Mouse (Mus musculus) embryonic stem cell, embryonic (primary cell): Measurements from ENCODE around the gene Arl6ip5.
"Not testable (repeated sequence)": the region's sequence is repeated elsewhere in the genome, so short reads cannot be mapped to it uniquely, and the experiment has no call there.

Experiments
- CTCF ChIA-PET, 4 experiments: fragments of 300-600 bp in 2 of 4; fragments of 350-600 bp in 2 of 4; sonication (Branson Sonifier 250); formaldehyde crosslinking; loops; one replicate each; lab custom pipeline; 2022; ENCODE audit warnings: inconsistent platforms in 2 of 4; lab: Charles Lee
- POLR2A ChIA-PET, 4 experiments: fragments of 300-600 bp in 2 of 4; fragments of 350-600 bp in 2 of 4; sonication (Branson Sonifier 250); formaldehyde crosslinking; loops; one replicate each; lab custom pipeline; 2022; ENCODE audit warnings: antibody characterized with exemption in 4 of 4, inconsistent platforms in 1 of 4; lab: Charles Lee

Gene Arl6ip5

DNA sequence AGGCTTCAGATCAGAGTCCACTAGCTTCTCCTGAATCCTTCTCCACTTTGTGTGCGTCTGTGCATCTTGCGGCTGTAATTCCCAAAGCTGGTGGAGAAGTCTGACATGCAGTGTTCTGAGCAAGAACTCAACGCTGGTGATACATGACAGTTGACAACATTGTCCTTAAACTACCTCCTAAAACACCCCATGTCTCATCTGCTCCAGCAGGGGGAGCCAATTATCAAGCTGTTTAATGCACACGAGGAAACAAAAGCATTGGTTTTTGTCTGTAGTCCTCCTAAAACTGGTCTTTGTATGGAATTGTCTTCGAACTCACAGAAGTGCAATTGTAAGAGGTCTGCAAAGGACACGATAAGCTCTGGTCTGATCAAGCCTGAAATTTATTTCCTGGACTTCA, 40.5 kb downstream of the Arl6ip5 start:
- ChIA-PET POLR2A (interaction anchor here in 2 of 4 experiments (0.7 to 1.6 kb wide), 7 partner anchors 36 to 808 kb away, joined by 3 to 5 read pairs (median 3); partner anchors contain the start of gene Uba3 (in 2 of the 2)), CTCF (interaction anchor here (0.6 to 4.2 kb wide), 19 partner anchors 9 to 490 kb away, joined by 3 to 42 read pairs (median 5); no protein-coding TSS in a partner anchor)

- POLR2A ChIA-PET: interaction anchor here in 2 of 4 experiments (0.6 to 1.6 kb wide), 3 partner anchors 26 to 144 kb away, joined by 3 to 6 read pairs (median 4); partner anchors contain the start of gene Uba3 (in 1 of the 2)
- CTCF ChIA-PET: interaction anchor here (0.6 to 4.2 kb wide), 16 partner anchors 13 to 1070 kb away, joined by 3 to 42 read pairs (median 4); no protein-coding TSS in a partner anchor
Observed at GRCm38 (mm10) chr6:97252086-97252485, 41.6 kb downstream of the Arl6ip5 start.

GRCm38 (mm10) chr6:97252711-97253221, 42.3 kb downstream of the Arl6ip5 start, which contains the start of gene Lmod3:
TSS of gene Lmod3 (minus strand) at chr6:97252759.
- ChIA-PET CTCF (interaction anchor here in 3 of 4 experiments (0.6 to 4.2 kb wide), 10 partner anchors 13 to 529 kb away, joined by 3 to 42 read pairs (median 4); no protein-coding TSS in a partner anchor), POLR2A (interaction anchor here in 2 of 4 experiments (0.6 to 1.6 kb wide), 6 partner anchors 10 to 144 kb away, joined by 3 to 6 read pairs (median 4); partner anchors contain the start of gene Uba3 (in 2 of the 2))

- CTCF ChIA-PET: interaction anchor here in 1 of 4 experiments (2.1 kb wide), 1 partner anchor 20 kb away, joined by 6 read pairs; no protein-coding TSS in a partner anchor
- POLR2A ChIA-PET: no interaction called here
Observed at GRCm38 (mm10) chr6:97258489-97258888, 48.0 kb downstream of the Arl6ip5 start.

DNA sequence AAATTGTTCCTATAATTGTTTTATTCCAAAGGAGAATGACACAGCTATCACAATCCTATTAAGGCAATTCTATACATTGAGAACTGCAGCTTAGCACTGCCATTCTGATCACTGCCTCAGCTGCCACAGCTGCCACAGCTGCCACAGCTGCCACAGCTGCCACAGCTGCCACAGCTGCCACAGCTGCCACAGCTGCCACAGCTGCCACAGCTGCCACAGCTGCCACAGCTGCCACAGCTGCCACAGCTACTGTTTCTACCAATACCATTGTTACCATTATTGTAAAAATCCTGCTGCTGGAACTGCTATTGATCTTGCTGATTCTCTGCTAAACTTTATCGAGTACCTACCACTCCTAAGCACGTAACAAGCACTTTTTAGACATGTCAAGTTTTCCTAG, 49.4 kb downstream of the Arl6ip5 start:
- CTCF ChIA-PET: interaction anchor here in 3 of 4 experiments (1.0 to 2.1 kb wide), 5 partner anchors 9 to 157 kb away, joined by 3 to 6 read pairs (median 4); no protein-coding TSS in a partner anchor
- POLR2A ChIA-PET: not testable (repeated sequence)

GRCm38 (mm10) chr6:97262229-97262628, 51.7 kb downstream of the Arl6ip5 start:
- CTCF ChIA-PET: no interaction called here
- POLR2A ChIA-PET: interaction anchor here in 2 of 4 experiments (0.6 to 0.7 kb wide), 2 partner anchors 44 to 87 kb away, joined by 3 to 5 read pairs; no protein-coding TSS in a partner anchor

- POLR2A ChIA-PET, CTCF ChIA-PET: not testable (repeated sequence)
Observed at GRCm38 (mm10) chr6:97263750-97264149, 53.3 kb downstream of the Arl6ip5 start.

GRCm38 (mm10) chr6:97265240-97265639, 54.8 kb downstream of the Arl6ip5 start:
- POLR2A ChIA-PET: interaction anchor here in 2 of 4 experiments (1.2 to 1.8 kb wide), 2 partner anchors 11 to 117 kb away, joined by 3 read pairs; partner anchors contain the start of gene Eogt (in 1 of the 2)

GRCm38 (mm10) chr6:97265705-97266104, 55.2 kb downstream of the Arl6ip5 start:
- ChIA-PET CTCF (interaction anchor here in 2 of 4 experiments (0.8 to 1.1 kb wide), 3 partner anchors 12 to 13 kb away, joined by 3 read pairs; partner anchors contain the start of gene Lmod3 (in 1 of the 2)), POLR2A (interaction anchor here in 2 of 4 experiments (1.2 to 1.8 kb wide), 2 partner anchors 10 to 117 kb away, joined by 3 read pairs; partner anchors contain the start of gene Eogt (in 1 of the 2))

More at GRCm38 (mm10) chr6:97265240-97265639, 54.8 kb downstream of the Arl6ip5 start:
- CTCF ChIA-PET: interaction anchor here in 2 of 4 experiments (0.8 to 1.1 kb wide), 3 partner anchors 12 to 13 kb away, joined by 3 read pairs; partner anchors contain the start of gene Lmod3 (in 1 of the 2)

DNA sequence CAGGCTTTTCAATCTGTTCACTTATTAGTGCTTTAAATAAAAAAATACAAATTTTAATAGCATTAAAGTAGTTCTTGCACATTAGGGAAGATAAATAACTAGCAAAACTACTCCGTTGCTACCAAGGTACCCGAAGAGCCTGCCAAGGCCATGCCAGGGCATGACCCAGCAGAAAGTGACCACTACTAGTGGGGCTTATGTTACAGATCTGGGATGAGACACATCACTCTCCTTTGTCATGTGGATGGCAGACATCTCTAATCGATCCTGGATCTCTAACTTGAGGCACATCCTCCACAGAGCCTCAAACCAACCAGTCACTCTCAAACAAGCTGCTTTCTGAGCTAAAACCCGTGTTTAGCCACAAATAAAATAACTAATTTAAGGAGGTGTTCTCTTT, 56.2 kb downstream of the Arl6ip5 start:
- ChIA-PET CTCF (interaction anchor here in 3 of 4 experiments (0.6 to 1.3 kb wide), 3 partner anchors 11 to 330 kb away, joined by 3 to 4 read pairs (median 3); no protein-coding TSS in a partner anchor), POLR2A (interaction anchor here in 3 of 4 experiments (0.6 to 1.8 kb wide), 6 partner anchors 9 to 153 kb away, joined by 3 to 5 read pairs (median 4); partner anchors contain the start of genes Eogt (in 1 of the 3) and Uba3 (in 1 of the 3))

- ChIA-PET CTCF (interaction anchor here in 3 of 4 experiments (0.6 to 1.3 kb wide), 4 partner anchors 11 to 330 kb away, joined by 3 to 4 read pairs (median 4); no protein-coding TSS in a partner anchor), POLR2A (interaction anchor here in 3 of 4 experiments (0.6 to 1.2 kb wide), 3 partner anchors 11 to 152 kb away, joined by 4 to 5 read pairs (median 4); partner anchors contain the start of gene Uba3 (in 1 of the 3))
Observed at GRCm38 (mm10) chr6:97267132-97267531, 56.6 kb downstream of the Arl6ip5 start.

DNA sequence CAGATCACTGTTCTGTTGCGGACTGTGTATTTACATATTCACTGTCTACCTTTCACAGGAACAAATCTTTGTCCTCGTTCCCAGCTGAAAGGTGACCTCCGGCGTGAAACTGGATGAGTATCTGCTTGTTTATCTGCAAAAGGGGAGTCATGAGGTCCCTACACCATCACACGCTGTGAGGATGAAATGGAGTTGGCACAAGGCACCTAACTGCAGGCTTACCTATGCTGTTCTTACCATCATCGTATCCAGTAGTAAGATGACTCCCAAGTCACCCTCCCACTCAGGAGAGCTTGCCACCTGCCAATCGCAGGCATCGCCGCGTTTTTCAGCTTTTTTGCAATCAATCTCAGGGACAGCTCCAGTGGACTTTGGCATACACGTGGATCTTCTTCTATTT, 59.1 kb downstream of the Arl6ip5 start:
- ChIA-PET POLR2A (interaction anchor here in 2 of 4 experiments (0.7 to 1.9 kb wide), 4 partner anchors 8 to 64 kb away, joined by 3 to 5 read pairs (median 4); partner anchors contain the start of gene Uba3 (in 2 of the 2)), CTCF (interaction anchor here in 1 of 4 experiments (1.7 kb wide), 1 partner anchor 8 kb away, joined by 9 read pairs; no protein-coding TSS in a partner anchor)

GRCm38 (mm10) chr6:97272349-97272748, 61.9 kb downstream of the Arl6ip5 start:
- POLR2A ChIA-PET: interaction anchor here in 1 of 4 experiments (0.6 kb wide), 1 partner anchor 165 kb away, joined by 13 read pairs; no protein-coding TSS in a partner anchor
- CTCF ChIA-PET: no interaction called here

GRCm38 (mm10) chr6:97273058-97273710, 62.7 kb downstream of the Arl6ip5 start:
- CTCF ChIA-PET: no interaction called here

DNA sequence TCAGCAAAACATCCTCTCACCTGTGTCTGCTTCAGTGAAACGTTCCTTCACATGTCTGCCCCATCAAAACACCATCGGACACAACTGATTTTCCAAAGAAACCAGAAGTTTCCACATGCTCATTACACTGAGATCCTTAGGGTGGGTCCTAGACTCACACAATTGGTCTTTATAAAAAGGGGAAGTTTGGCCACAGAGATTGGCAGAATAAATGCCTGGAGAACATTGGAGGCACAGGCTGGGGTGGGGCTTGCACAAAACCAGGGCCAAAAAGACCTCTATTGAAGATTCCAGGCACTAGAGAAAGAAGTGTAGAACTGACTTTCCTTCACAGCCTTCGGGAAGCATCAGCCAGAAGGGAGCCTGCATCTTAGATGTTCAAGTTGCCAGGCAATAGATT, 63.3 kb downstream of the Arl6ip5 start:
- ChIA-PET POLR2A (interaction anchor here in 1 of 4 experiments (0.6 kb wide), 1 partner anchor 1927 kb away, joined by 5 read pairs; no protein-coding TSS in a partner anchor), CTCF (no interaction called here)

More at GRCm38 (mm10) chr6:97273058-97273710, 62.7 kb downstream of the Arl6ip5 start:
- POLR2A ChIA-PET: interaction anchor here in 2 of 4 experiments (0.6 kb wide), 2 partner anchors 166 to 1926 kb away, joined by 5 to 13 read pairs; no protein-coding TSS in a partner anchor

DNA sequence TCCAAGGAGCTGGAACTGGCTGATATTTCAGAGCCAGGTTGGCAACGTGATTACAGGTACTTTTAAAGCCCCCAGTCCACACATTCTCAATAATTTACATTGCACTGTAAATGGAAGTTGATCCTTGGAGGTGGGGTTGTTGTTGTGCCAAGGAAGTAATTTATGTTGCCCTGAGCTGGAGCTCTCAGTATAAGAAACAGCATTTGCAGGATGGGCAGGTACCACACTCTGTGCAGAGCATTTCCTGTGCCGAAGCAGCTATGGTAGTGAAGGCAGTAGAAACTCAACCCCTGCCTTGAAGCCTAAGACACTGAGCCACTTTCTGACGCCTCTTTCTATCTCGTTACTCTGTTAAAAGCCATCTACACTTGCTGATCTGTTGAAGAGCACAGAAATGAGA, 65.3 kb downstream of the Arl6ip5 start:
- ChIA-PET CTCF (interaction anchor here in 2 of 4 experiments (0.9 to 1.8 kb wide), 5 partner anchors 25 to 141 kb away, joined by 3 to 13 read pairs (median 5); partner anchors contain the start of gene Arl6ip5 (in 1 of the 2)), POLR2A (interaction anchor here in 2 of 4 experiments (0.5 to 1.5 kb wide), 8 partner anchors 10 to 967 kb away, joined by 3 to 5 read pairs (median 3); partner anchors contain the start of gene Uba3 (in 2 of the 2))

DNA sequence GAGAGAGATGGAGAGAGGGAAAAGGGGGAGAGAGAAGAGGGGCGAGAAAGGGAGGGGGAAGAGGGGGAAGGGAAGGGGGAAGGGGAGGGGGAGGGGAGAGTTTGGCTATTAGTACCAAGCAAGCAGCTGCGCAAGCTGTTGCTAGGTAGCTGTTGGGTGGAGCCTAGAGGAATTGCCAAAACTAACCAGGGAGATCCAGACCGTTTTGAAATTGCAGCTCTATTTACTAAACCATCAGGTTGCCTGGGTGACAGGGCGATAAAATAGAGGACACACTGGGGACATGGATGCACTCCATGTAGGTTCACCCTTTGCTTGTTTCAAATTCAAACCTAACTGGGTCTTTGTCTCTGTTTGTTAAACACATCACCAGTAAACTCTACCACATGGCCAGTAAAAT, 65.9 kb downstream of the Arl6ip5 start:
- ChIA-PET POLR2A (interaction anchor here in 2 of 4 experiments (0.7 to 1.5 kb wide), 9 partner anchors 10 to 136 kb away, joined by 3 to 5 read pairs (median 3); partner anchors contain the start of gene Uba3 (in 2 of the 2)), CTCF (interaction anchor here in 3 of 4 experiments (0.6 to 1.8 kb wide), 6 partner anchors 26 to 142 kb away, joined by 3 to 13 read pairs (median 6); partner anchors contain the start of gene Arl6ip5 (in 1 of the 3))
